Mouse (Mus musculus) adrenal gland, adult 2 months (tissue): Measurements from ENCODE around the gene Enox1. TPM values are rescaled to one million over a fixed set of nuclear protein-coding genes. Genes with fewer than 3 reads are reported as not detected.

Experiments used
- DNase-seq: peaks from one replicate; pipeline ENCODE4 v3.0.0; 2021
- polyA plus RNA-seq: library from polyadenylated mRNA; depleted of rRNA; stranded (reverse); fragments of >200 nt; gene quantifications from 2 replicates; pipeline ENCODE4 v1.2.3, GENCODE M21; 2012
- total RNA-seq, 2 experiments: library from RNA; stranded (reverse); gene quantifications; 2 replicates each; pipeline ENCODE4 v1.2.3; 2021

Gene Enox1
- total and polyA plus RNA-seq, 3 experiments, result 1.7 to 3.5 (median 2.1) TPM

- no peak for DNase-seq
These were observed 116.4 kb downstream of the Enox1 start for GRCm38 (mm10) chr14:77272931-77273446.

- DNase-seq, result no peak
These were observed 117.2 kb downstream of the Enox1 start for GRCm38 (mm10) chr14:77273721-77274120.

- no peak for DNase-seq
These were observed 119.0 kb downstream of the Enox1 start for GRCm38 (mm10) chr14:77275607-77276006.

GRCm38 (mm10) chr14:77279143-77279542 lies 122.6 kb downstream of the Enox1 start:
- no peak for DNase-seq

- no peak for DNase-seq
These were observed 123.9 kb downstream of the Enox1 start for GRCm38 (mm10) chr14:77280454-77280853.

GRCm38 (mm10) chr14:77280893-77281292 lies 124.3 kb downstream of the Enox1 start:
- DNase-seq, result no peak

GRCm38 (mm10) chr14:77283939-77284338 lies 127.4 kb downstream of the Enox1 start:
- no peak for DNase-seq

- DNase-seq, result no peak
These were observed 128.9 kb downstream of the Enox1 start for GRCm38 (mm10) chr14:77285453-77285852.

GRCm38 (mm10) chr14:77291756-77292155 lies 135.2 kb downstream of the Enox1 start:
- no peak for DNase-seq

GRCm38 (mm10) chr14:77297039-77297438 lies 140.5 kb downstream of the Enox1 start:
- no peak for DNase-seq

GRCm38 (mm10) chr14:77298327-77298726 lies 141.8 kb downstream of the Enox1 start:
- DNase-seq, result no peak

- DNase-seq, result no peak
These were observed 153.0 kb downstream of the Enox1 start for GRCm38 (mm10) chr14:77309571-77309970.

- DNase-seq, result no peak
These were observed 154.9 kb downstream of the Enox1 start for GRCm38 (mm10) chr14:77311456-77311855.

- peak; percentile 17 for DNase-seq
These were observed 162.8 kb downstream of the Enox1 start for GRCm38 (mm10) chr14:77319396-77319795.

- no peak for DNase-seq
These were observed 167.8 kb downstream of the Enox1 start for GRCm38 (mm10) chr14:77324348-77324747.

- DNase-seq, result no peak
These were observed 171.1 kb downstream of the Enox1 start for GRCm38 (mm10) chr14:77327693-77328092.

GRCm38 (mm10) chr14:77329791-77330190 lies 173.2 kb downstream of the Enox1 start:
- no peak for DNase-seq

- no peak for DNase-seq
These were observed 187.2 kb downstream of the Enox1 start for GRCm38 (mm10) chr14:77343662-77344340.

- no peak for DNase-seq
These were observed 189.7 kb downstream of the Enox1 start for GRCm38 (mm10) chr14:77346296-77346695.

GRCm38 (mm10) chr14:77351803-77352352 lies 195.3 kb downstream of the Enox1 start:
- DNase-seq, result peak; percentile 70

GRCm38 (mm10) chr14:77362662-77363061 lies 206.1 kb downstream of the Enox1 start:
- DNase-seq, result no peak

GRCm38 (mm10) chr14:77368411-77368810 lies 211.8 kb downstream of the Enox1 start:
- DNase-seq, result no peak

- no peak for DNase-seq
These were observed 212.5 kb downstream of the Enox1 start for GRCm38 (mm10) chr14:77369070-77369469.

GRCm38 (mm10) chr14:77370521-77370920 lies 214.0 kb downstream of the Enox1 start:
- no peak for DNase-seq
